Mouse (Mus musculus): ENCODE data around the gene Gm13769. TPM values are rescaled to one million over a fixed set of nuclear protein-coding genes. Genes with fewer than 3 reads are reported as not detected.
"Not testable (repeated sequence)": the region's sequence is repeated elsewhere in the genome, so short reads cannot be mapped to it uniquely, and the experiment has no call there.

The Gm13769 gene
- not detected for polyA plus RNA-seq (2017; shearing (Covaris generic))

DNA sequence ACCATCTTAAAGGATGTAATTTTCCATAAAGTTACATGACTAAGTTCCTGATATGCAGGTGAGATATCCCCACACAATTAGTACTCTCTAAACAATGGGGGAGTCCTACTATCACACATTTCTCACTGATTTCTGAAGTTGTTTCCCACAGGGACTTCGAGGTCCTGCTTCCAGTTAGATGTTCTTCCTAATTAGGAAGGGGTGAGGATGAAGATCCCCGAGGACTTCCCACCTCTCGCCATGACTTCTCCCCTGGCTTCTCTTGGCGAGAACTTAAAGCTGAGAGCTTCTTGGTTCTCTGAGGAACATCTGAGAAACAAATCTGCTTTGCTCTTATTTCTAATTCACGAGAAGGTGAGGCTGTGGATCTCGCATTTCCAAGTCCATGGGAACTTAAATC lies at the start of gene Gm13769:
Gene Gm13769 (plus strand): TSS at position 301 of the 400 bp plus-strand sequence.
- not testable (repeated sequence) for ATAC-seq

DNA sequence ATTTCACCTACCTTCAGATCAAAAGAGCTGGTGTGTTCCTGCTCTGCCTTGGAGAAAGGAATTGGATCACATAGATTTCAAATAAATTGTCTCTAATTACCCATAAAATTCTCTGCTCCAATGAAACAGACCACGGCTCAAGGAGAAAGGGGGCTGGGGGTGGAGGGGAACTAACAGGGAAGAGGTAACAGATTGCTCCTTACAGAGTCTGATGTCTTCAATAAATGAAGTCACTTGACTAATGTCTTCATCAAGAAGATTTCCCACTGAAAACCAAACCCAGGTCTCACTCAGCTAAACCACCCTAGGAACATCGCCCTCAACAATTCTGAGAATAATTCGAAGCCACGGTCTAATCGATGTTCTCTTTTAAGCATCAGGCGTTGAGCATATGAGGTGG lies 29.3 kb upstream of the Gm13769 start, which contains the start of gene Olfr1272:
Gene Olfr1272 (minus strand): TSS at position 101 of the 400 bp plus-strand sequence.
- no peak for ATAC-seq

DNA sequence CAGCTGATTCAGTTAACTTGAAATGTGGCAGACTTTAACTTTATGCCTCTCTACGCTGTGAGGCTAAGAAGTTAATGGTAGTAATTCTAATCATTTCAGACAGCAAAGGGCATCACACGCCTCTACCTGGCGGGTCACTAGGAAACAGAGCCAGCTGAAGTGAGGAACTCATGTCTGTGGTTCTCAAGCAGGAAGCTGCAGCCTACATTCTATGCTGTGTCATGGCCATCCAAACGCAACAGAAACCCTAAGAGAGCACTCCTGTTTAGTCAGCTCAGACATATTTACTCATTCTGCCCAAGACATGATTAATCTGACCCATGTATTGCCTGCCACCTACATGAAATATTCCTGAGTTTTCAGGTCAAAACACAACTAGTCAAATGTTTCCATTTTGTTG lies 24.7 kb downstream of the Gm13769 start:
- not testable (repeated sequence) for ATAC-seq

DNA sequence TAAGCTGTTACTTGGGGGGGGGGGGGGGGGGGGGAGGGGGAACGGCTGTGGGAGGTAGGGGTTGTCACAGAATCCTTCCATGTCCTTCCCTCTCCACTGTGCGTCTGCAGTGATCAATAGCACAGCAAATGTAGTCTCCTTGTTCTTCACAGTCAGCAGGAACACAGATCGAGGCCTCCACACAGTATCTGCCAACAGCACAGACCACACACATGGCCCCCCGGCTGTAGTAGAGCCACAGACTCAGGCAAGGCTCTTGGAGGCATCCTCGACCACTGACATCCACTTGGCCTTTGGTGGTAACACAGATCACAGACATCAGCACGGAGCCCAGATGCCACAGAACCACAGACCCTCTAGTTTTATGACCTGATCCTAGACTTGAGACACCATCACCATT lies 29.0 kb downstream of the Gm13769 start:
- ATAC-seq: not testable (repeated sequence)

DNA sequence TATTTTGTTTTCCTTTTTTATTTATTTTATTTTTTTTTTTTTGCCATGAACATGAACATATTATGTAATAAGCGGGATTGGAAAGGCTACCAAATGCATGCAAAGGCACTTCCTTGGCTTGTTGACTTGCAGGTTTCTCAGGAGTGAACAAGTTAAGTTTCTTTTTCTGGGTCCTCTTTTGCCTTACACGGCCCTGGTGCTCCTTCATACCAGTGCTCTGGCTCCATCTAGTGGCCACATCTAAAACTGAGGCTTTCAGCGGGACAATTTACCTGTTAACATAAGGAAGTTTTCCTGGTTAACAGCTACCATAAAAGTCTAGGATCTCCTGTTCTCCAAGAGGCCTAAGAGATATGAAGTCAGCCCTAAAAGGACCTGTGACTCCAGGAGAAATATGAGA lies 29.5 kb downstream of the Gm13769 start:
- not testable (repeated sequence) for ATAC-seq

GRCm38 (mm10) chr2:90359229-90359628 lies 37.2 kb downstream of the Gm13769 start:
- ATAC-seq: not testable (repeated sequence)

DNA sequence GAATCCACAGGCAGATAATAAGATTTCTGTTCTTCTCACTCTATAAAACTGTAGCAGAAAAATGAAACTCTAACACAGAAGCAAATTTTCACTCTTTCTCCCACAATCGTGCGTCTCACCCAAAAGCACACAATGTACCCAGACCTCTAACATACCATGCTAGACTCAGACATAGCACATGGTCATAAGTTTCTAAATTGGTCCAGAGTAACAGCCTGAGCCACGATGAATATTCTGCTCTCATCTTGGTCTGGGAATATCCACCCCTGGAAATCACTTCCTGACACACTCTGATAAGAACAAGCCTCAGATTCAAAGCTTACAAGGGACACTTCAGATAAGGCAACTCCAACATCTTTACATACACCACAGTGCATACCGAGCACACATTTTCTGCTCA lies 38.2 kb downstream of the Gm13769 start:
- not testable (repeated sequence) for ATAC-seq

Other genes with a start within 250 kb of the Gm13769 start
- gene Olfr1269, start 200.8 kb upstream of the Gm13769 start, polyA plus RNA-seq (2017; shearing (Covaris generic)): under 1 TPM in 1 of 3 experiments, not detected in 2; 0.34 TPM
- not detected for gene Olfr32, start 179.9 kb upstream of the Gm13769 start, polyA plus RNA-seq (2017; shearing (Covaris generic))
- not detected for gene Olfr1270, start 169.1 kb upstream of the Gm13769 start, polyA plus RNA-seq (2017; shearing (Covaris generic))
- gene Olfr1506, start 97.7 kb upstream of the Gm13769 start, polyA plus RNA-seq (2017; shearing (Covaris generic)): not detected
- gene Olfr142, start 64.6 kb upstream of the Gm13769 start, polyA plus RNA-seq (2017; shearing (Covaris generic)): not detected
- gene Olfr1271, start 51.2 kb upstream of the Gm13769 start, polyA plus RNA-seq (2017; shearing (Covaris generic)): under 1 TPM in 1 of 3 experiments, not detected in 2; 0.05 TPM
- gene Olfr1272, start 29.4 kb upstream of the Gm13769 start, polyA plus RNA-seq (2017; shearing (Covaris generic)): not detected
- not detected for gene Olfr1274-ps, start 76.5 kb downstream of the Gm13769 start, polyA plus RNA-seq (2017; shearing (Covaris generic))

All from inflammation-experienced regulatory T-cells, adult 6 months (primary cell).